Mouse (Mus musculus) kidney, adult 2 months (tissue): Measurements from ENCODE around the gene Rpl38.

ENCODE experiments used
- CTCF ChIP-seq: fragments of 200-500 bp; conservative IDR thresholded peaks from 2 replicates; pipeline ENCODE4 v1.5.1; 2011; ENCODE audit warnings: low read depth, mild to moderate bottlenecking, control low read depth, low read length, moderate library complexity, mixed read lengths; ENCODE audit not compliant: insufficient read depth, insufficient read length
- POLR2A ChIP-seq: fragments of 200-500 bp; IDR thresholded peaks from one replicate; pipeline ENCODE4 v1.6.1; 2011; ENCODE audit warnings: low read depth, low read length, control low read depth

DNA sequence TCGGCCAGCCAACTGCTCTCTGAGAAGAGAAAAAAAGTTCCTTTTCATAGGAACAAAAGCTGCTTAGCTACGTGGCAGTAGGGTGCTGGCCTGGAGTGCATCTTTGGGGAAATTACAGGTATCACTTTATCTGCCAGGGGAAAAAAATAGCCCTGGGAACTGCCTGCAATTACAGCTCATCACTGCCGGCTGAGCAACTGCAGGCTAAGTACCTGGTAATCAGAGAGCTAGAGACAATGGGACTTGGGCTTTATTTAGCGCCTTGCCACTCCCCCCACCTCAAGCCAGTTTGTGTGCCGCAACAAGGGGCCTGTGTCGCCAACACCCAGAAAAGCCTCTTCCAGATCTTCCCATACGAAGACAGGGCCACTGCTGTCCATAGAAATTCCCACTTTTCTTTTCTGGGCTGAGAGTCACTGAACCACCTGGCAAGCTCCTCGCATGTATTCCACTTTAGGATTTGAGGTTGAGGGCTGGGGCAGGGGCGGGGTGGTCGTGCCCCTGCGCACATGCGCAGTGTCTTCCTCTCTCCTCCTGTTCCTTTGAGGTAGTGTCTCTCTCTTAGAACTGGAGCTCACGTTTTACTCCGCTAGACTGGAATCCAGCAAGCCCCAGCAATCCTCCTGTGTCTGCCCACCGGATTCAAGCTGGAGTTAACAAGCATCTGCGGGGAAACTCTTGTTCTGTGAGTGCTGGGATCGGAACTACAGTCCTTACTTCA is 49.5 kb upstream of the Rpl38 start:
- no peak for TF ChIP-seq CTCF
- no peak for TF ChIP-seq POLR2A
